Mouse (Mus musculus) urinary bladder, adult 18-20 months (tissue): Measurements from ENCODE around the gene Strn.

ENCODE experiments used
- DNase-seq, 2 experiments: peaks; one replicate each; pipeline ENCODE4 v3.0.0; 2022; ENCODE audit warnings: low spot score in 2 of 2, mixed read lengths in 2 of 2

Strn gene

DNA sequence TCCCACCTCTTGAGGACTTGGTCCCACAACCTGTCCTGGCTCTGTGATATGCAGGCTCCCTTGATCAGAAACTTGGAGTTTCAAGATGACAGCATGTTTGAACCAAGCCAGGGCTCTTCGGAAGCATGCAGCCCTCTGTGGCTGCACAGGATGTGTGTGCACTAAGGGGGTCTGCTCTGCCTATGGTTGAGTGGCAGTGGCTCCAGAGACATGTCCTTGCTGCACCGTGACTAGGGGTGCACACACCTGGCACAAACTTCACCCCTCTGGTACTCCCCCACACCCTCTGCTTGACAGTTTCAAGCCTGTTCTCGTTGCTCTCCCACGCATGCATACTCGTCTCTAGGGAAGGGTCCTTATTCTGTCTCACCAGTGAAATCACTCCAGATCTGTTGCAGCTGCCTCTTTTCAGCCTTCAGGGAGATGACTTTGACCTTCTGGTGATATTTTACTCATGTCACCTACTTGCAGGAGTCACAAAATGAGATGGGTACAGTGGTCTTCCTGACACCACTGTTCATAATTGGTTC is 118.8 kb downstream of the Strn start:
- DNase-seq, result no peak

DNA sequence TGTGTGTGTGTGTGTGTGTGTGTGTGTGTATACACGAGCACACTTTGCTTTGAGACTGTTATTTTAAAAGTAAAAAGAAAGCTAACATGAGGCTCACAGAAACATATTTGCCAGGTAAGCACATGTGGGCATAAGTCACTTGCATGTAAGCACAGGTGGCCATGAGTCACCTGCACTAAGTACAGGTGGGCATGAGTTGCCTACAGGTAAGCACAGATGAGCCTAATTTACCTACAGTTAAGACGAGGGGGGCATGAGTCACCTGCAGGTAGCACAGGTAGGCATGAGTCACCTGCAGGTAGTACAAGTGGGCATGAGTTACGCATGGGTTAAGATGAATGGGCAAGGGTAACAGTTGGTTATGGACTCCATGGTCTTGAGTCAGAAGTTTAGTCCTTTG is 121.9 kb downstream of the Strn start:
- no peak for DNase-seq

- no peak for DNase-seq
Observed at GRCm38 (mm10) chr17:78614481-78614880, 122.5 kb downstream of the Strn start.

GRCm38 (mm10) chr17:78611117-78611516 is 125.9 kb downstream of the Strn start:
- DNase-seq, result no peak

- no peak for DNase-seq
Observed at GRCm38 (mm10) chr17:78609191-78609855, 127.7 kb downstream of the Strn start.

DNA sequence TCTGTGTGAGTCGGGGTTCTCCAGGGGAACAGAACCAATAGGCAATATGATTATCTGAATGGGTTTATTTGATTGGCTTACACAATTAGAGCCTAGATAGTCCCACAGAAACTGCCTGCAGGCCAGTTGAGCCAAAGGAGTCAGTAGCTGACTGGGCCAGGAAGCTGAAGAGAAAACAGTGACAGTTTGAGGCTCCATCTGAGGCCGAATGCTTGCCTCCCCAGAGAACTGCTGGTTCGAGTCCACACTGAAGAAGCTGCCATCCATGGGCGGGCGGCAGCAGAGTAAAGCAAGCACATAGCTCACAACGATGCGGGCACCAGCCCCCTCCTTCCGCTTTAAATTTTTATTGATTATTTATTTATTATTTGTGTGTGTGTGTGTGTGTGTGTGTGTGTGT is 128.3 kb downstream of the Strn start:
- DNase-seq, result no peak

- no peak for DNase-seq
Observed at GRCm38 (mm10) chr17:78608135-78608670, 128.8 kb downstream of the Strn start.

- peak in 1 of 2 experiments; percentile 55 for DNase-seq
Observed at GRCm38 (mm10) chr17:78604431-78604830, 132.6 kb downstream of the Strn start.

- DNase-seq, result peak; percentile 49 to 54
Observed at GRCm38 (mm10) chr17:78603872-78604271, 133.1 kb downstream of the Strn start.

DNA sequence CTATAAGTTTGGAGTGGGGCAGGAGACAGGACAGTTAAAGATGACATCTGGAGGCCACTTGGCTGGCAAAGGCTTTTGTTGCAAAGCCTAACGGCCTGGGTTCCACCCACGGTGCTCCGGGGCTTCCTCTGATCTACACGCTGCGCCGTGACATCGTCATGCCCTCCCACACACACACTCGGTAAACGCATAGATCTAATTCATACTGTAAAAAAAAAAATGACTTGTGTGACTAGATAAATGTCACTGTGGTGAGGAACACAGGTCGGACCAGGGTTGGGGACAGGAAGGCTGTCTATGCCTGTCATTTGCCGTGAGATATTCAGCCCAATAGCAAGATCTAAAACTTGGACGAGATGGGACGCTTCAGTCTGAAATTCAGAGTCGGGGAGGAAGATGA is 134.7 kb downstream of the Strn start:
- no peak for DNase-seq

DNA sequence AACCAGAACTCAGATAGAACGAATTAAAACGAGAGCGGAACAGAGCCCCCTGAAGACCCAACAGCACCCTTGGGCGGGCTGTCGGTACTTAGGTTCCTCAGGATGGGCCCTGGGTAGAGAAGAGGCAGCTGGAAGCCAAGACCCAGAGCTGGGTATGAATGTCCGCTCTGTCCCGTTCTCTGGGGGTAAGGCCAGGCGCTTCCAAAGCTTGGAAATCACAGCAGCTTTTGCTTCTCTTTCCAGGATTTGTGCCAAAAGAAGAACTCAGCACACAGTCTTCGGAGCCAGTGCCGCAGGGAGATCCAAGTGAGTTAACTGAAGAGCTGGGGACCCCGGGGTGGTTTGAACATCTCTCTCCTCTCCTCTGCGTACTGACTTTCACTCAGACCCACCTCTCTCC is 135.4 kb downstream of the Strn start:
- DNase-seq, result no peak

DNA sequence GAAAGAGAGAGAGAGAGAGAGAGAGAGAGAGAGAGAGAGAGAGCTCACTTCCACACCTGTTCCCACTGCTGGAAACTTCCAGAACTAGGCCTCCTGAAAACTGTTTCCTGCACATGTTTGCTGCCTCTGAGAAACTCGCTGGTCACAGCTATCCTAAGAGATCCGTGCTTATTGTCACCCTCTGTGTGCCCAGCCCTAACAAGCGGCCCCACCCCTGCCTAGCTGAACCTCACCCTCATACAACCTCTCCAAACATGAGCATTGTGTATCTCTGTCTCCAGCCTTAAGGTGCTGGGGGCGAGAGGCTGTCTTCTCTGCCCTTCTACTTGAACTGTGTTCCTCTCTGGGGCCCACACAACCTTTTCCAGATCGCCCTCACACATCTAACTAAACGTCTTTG is 136.0 kb downstream of the Strn start:
- DNase-seq, result no peak
